Mouse (Mus musculus) heart, adult 2 months (tissue): Measurements from ENCODE around the gene Ctsa. TPM values are rescaled to one million over a fixed set of nuclear protein-coding genes. Genes with fewer than 3 reads are reported as not detected.

Experiments used
- DNase-seq, 2 experiments: peaks; one replicate each; pipeline ENCODE4 v3.0.0; 2021
- H3K27ac ChIP-seq: fragments of 200-600 bp; 2 replicates; pipeline ENCODE4 v1.8.1; 2022
- H3K27me3 ChIP-seq: fragments of 200-500 bp; 2 replicates; pipeline ENCODE4 v1.6.1; 2012; ENCODE audit warnings: mild to moderate bottlenecking, low read length, inconsistent platforms, mixed read lengths; ENCODE audit not compliant: control insufficient read depth, insufficient read depth
- H3K36me3 ChIP-seq: fragments of 200-500 bp; 2 replicates; pipeline ENCODE4 v1.6.1; 2012; ENCODE audit warnings: low read length, inconsistent platforms; ENCODE audit not compliant: control insufficient read depth, insufficient read depth
- H3K4me1 ChIP-seq: fragments of 200-500 bp; 2 replicates; pipeline ENCODE4 v1.6.1; 2011; ENCODE audit warnings: low read length; ENCODE audit not compliant: control insufficient read depth, insufficient read depth
- H3K4me3 ChIP-seq: fragments of 200-600 bp; 2 replicates; pipeline ENCODE4 v1.8.1; 2022
- H3K79me2 ChIP-seq: fragments of 200-500 bp; replicated peaks from 2 replicates; pipeline ENCODE4 v1.6.1; 2012; ENCODE audit warnings: mild to moderate bottlenecking, inconsistent platforms, low read length, moderate library complexity, mixed read lengths; ENCODE audit not compliant: control insufficient read depth, insufficient read depth
- H3K9ac ChIP-seq: fragments of 200-500 bp; 2 replicates; pipeline ENCODE4 v1.6.1; 2012; ENCODE audit warnings: low read depth, mild to moderate bottlenecking, control low read depth, inconsistent platforms, low read length, mixed read lengths
- CTCF ChIP-seq: fragments of 200-600 bp; IDR thresholded peaks from 2 replicates; pipeline ENCODE4 v1.8.1; 2022; ENCODE audit warnings: antibody characterized with exemption, mild to moderate bottlenecking, moderate library complexity
- EP300 ChIP-seq: fragments of 200-500 bp; IDR thresholded peaks from 2 replicates; pipeline ENCODE4 v1.6.1; 2011; ENCODE audit warnings: low read depth, low read length, control low read depth; ENCODE audit not compliant: insufficient read depth
- POLR2A ChIP-seq: fragments of 200-500 bp; IDR thresholded peaks from 2 replicates; pipeline ENCODE4 v1.6.1; 2011; ENCODE audit warnings: mild to moderate bottlenecking, low read depth, low read length, control low read depth; ENCODE audit not compliant: insufficient read depth
- WGBS: fragments of 180-500 bp; shearing (Covaris S2); methylation state at CpG from one replicate; pipeline ENCODE4 v1.1.7; 2018; 5-methylcytosine and 5-hydroxymethylcytosine counted together
- intact Hi-C: fragments of 180-260 bp; cut with DNase I; formaldehyde crosslinking; loops from one replicate; pipeline ENCODE4 v1.15.1; 2025
- long read RNA-seq: library from polyadenylated mRNA; stranded (forward); transcript quantifications from one replicate; pipeline ENCODE4 v2.0.0, GENCODE M21; 2021
- polyA plus RNA-seq: library from polyadenylated mRNA; depleted of rRNA; stranded (reverse); fragments of >200 nt; gene quantifications from 2 replicates; pipeline ENCODE4 v1.2.3, GENCODE M21; 2012; rRNA removed
- total RNA-seq, 2 experiments: library from RNA; stranded (reverse); gene quantifications; 2 replicates each; pipeline ENCODE4 v1.2.3; 2021

The Ctsa gene
- total RNA-seq (10 to 100 TPM; 94.3 to 99.8 TPM), polyA plus RNA-seq (200 and 232 TPM in 2 replicates)
- long read RNA-seq, transcript Ctsa-202 (15 exons, 2,534 nt) = major isoform, 23 of 160 reads
- long read RNA-seq, partial matches to known transcripts = 135 of 160 reads
- long read RNA-seq, other reads (novel, unspliced or antisense) = 1 of 160 reads

DNA sequence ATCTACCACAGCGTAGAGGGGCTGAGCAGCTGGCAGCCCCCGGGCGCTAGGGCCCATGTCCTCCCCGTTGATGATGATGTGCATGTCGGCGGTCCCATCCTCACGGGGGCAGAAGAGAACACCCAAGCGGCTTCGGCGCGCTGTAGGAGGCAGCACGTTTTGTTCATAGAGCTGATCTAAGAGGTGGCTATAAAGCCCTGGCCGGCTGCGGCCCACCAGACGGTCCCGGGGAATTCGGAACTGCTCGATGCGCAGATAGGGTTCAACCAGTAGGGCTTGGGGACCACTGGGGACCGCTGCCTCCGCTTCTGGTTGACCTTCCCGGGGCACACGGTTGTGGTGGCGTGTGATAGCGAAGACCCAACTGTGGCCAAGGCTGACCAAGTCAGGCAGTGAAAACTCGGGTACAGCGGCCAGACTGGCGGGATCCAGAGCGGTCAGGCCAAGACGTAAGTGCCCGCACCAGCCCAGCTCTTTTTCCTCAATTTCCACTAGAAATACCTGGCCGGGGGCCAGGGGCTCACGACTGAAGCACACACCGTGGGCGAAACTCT is at the start of gene Ctsa:
Gene Ctsa (plus strand): TSS at position 126 of the 554 bp plus-strand sequence.
- Histone ChIP-seq H3K79me2 (no peaks in the 10 kb centered on the region), H3K27ac (peak within 1 kb of the TSS; percentile 99), H3K9ac (peak within 1 kb of the TSS; percentile 81), H3K4me3 (peak within 1 kb of the TSS; percentile 92), H3K27me3 (no peaks in the 10 kb centered on the region), H3K36me3 (no peaks in the 10 kb centered on the region), H3K4me1 (peaks cover 7% of the 10 kb centered on the region)
- intact Hi-C loops = loop anchor here (1.0 to 10.0 kb wide), 3 partner anchors 48 to 202 kb away; partner anchors contain the start of genes Ncoa5 and Zfp335
- DNase-seq = peak; percentile 86 to 87
- WGBS = under 1% methylated on average over 35 of the region's 35 CpGs
- TF ChIP-seq CTCF = peak; percentile 85
- 0 out of 2 replicates have a peak, but pooled peaks have one; percentile 39 for TF ChIP-seq EP300
- TF ChIP-seq POLR2A = peak; percentile 56; the same call in 1 of the 2 replicates

DNA sequence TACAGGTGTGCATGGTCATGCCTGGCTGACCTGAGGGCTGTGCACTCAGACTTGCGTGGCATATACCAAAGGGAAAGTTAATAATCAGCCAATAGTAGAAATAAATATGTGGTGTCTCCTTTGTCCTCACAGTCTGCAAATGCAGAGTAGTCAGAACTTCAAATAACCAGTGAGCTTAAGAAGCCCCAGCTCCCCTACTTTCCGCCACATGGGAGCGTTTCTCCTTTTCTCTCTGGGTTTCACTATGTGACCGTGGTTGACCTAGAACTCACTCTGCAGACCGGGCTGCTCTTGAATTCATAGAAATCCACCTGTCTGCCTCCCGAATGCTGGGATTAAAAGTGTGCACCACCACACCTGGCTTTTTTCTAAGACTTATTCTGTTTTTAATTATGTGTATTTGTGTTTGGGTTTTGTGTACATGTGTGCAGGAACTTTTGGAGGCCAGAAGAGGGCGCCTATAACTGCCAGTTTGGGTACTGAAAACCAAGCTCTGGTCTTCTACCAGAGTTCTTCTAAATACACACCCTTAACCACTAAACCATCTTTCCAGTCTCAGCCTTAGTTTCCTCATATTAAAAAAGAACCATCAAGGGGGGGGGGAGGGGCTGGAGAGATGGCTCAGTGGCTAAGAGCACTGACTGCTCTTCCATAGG is 48.6 kb upstream of the Ctsa start:
- peaks cover 3% of the 10 kb centered on the region; the same call in 1 of the 2 replicates for H3K36me3 ChIP-seq
- H3K4me3 ChIP-seq = no peak overlapping the region
- WGBS = 80% methylated on average over 7 of the region's 7 CpGs
- no peak overlapping the region for H3K27ac ChIP-seq
- H3K27me3 ChIP-seq = no peaks in the 10 kb centered on the region
- intact Hi-C loops = no loop called here
- peaks cover 12% of the 10 kb centered on the region for H3K4me1 ChIP-seq
- DNase-seq = no peak
- H3K9ac ChIP-seq = no peak overlapping the region
- no peaks in the 10 kb centered on the region for H3K79me2 ChIP-seq
- TF ChIP-seq EP300 (no peak), CTCF (peak; percentile 53), POLR2A (no peak)

DNA sequence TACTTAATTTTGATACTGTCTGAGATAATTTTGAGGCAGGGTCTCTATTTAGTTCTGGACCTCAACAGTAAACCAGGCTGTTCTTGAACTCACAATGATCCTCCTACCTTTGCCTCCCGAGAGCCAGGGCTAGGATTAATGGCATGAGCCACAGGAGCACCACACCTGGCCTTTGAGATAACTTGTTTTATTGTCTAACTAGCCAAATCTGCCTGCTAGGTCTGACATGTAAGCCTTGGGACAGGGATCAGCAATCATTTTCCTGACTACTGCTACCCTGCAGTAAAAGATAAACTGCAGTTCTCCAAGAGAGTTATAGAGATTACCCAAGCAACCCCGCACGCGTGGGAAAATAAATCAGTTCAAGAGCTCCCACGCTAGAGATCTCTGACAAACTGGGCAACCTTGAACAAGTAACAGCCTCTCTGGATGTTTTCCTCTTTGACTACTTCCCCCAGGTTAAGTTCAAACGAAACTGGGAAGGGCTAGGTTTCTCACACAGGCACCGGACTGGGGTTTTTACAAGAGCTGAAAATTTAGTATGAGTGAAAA is 47.7 kb upstream of the Ctsa start:
- H3K9ac ChIP-seq = peak overlapping the region; percentile 97
- intact Hi-C loops = loop anchor here (5.0 kb wide), 1 partner anchor 38 kb away; the partner anchor contains the start of genes Dnttip1 and Wfdc3
- peak in 1 of 2 experiments; percentile 28 for DNase-seq
- WGBS = 7% methylated on average over 7 of the region's 7 CpGs
- H3K27me3 ChIP-seq = no peaks in the 10 kb centered on the region
- H3K27ac ChIP-seq = peak overlapping the region; percentile 94
- peaks cover 3% of the 10 kb centered on the region; the same call in 1 of the 2 replicates for H3K36me3 ChIP-seq
- no peaks in the 10 kb centered on the region for H3K79me2 ChIP-seq
- peaks cover 12% of the 10 kb centered on the region for H3K4me1 ChIP-seq
- TF ChIP-seq CTCF (no peak), POLR2A (no peak), EP300 (no peak)
- H3K4me3 ChIP-seq = peak overlapping the region; percentile 88

DNA sequence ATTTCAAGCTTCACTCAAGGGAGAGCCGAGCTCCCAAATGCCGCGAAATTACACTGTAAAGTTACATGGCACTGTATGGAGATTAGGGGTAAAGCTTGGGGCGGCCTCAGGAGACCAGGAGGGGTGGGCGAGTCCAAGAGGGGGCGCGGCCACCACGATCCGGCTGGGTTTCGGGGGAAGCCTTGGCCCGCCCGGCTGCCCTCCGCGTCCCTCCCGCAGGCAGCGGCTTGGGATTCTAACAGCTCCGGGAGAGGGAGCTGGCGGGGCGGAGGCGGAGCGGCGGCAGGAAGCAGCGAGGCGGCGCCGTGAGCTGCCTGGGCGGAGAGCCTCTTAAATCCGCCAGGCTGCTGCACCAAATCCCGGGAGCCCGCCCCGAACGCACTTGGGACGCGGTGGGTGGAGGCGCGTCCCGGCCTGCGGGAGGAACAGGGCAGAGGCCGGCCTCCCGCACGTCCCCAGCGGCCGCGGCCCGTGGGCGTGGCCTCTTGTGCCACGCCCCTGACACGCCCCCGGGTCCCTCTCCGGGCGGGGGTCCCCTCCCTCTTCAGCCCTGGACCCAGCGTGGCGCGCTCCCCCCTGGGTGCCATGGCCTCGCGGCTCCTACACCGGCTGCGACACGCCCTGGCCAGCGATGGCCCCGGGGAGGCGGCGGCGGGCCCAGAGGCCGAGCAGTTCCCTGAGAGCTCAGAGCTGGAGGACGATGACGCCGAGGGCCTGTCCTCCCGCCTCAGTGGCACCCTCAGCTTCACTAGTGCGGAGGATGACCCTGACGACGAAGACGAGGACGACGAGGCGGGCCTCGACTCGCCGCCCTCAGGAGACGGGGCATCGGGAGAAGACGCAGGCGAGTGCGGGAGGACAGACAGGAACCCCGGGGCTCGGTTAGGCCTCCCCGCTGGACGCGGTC is 46.9 kb upstream of the Ctsa start, which contains the start of gene Snx21:
Gene Snx21 (plus strand): TSS at position 343 of the 907 bp plus-strand sequence.
- TF ChIP-seq POLR2A (peak; percentile 74), CTCF (peak; percentile 74), EP300 (peak; percentile 40; the same call in 1 of the 2 replicates)
- intact Hi-C loops = loop anchor here (5.0 kb wide), 1 partner anchor 38 kb away; the partner anchor contains the start of genes Dnttip1 and Wfdc3
- H3K27me3 ChIP-seq = no peaks in the 10 kb centered on the region
- peaks cover 3% of the 10 kb centered on the region; the same call in 1 of the 2 replicates for H3K36me3 ChIP-seq
- under 1% methylated on average over 81 of the region's 89 CpGs for WGBS
- DNase-seq = peak; percentile 94 to 97
- peak within 1 kb of the TSS; percentile 97 for H3K9ac ChIP-seq
- H3K4me1 ChIP-seq = peaks cover 12% of the 10 kb centered on the region
- no peaks in the 10 kb centered on the region for H3K79me2 ChIP-seq
- H3K4me3 ChIP-seq = peak within 1 kb of the TSS; percentile 88
- peak within 1 kb of the TSS; percentile 94 for H3K27ac ChIP-seq

DNA sequence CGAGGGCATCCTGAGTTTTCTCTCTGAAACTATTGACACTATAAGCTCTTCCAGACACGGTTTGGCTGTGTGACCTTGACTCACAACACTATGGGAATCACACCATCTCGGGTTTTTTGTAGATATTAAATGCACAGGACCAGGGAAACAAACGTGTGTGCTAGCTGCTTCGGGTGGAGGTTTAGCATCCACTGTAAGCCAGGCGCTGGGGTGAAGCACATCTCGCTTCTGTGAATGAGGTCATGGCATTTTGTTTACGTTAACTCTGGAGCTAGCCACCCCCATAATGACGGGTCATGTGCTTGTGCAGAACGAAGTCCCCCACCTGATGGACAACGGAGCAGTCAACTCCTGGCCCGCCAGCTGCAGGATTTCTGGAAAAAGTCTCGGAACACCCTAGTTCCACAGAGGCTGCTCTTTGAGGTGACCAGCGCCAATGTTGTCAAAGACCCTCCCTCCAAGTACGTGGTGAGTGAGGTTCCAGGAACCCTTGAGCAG is 46.2 kb upstream of the Ctsa start:
- DNase-seq = no peak
- TF ChIP-seq CTCF (no peak), POLR2A (no peak), EP300 (no peak)
- Histone ChIP-seq H3K27me3 (no peaks in the 10 kb centered on the region), H3K4me3 (peak overlapping the region; percentile 88), H3K27ac (peak overlapping the region; percentile 94), H3K9ac (peak overlapping the region; percentile 97), H3K36me3 (peaks cover 3% of the 10 kb centered on the region; the same call in 1 of the 2 replicates), H3K79me2 (no peaks in the 10 kb centered on the region), H3K4me1 (peaks cover 12% of the 10 kb centered on the region)
- intact Hi-C loops = loop anchor here (5.0 kb wide), 1 partner anchor 39 kb away; the partner anchor contains the start of genes Dnttip1 and Wfdc3
- WGBS = 3% methylated on average over 15 of the region's 15 CpGs
